Mouse (Mus musculus): ENCODE data around the gene Snrnp35. TPM values are rescaled to one million over a fixed set of nuclear protein-coding genes. Genes with fewer than 3 reads are reported as not detected.

The Snrnp35 gene
- total RNA-seq, 2 experiments from 2014 or later: 3.8 to 10.6 TPM

DNA sequence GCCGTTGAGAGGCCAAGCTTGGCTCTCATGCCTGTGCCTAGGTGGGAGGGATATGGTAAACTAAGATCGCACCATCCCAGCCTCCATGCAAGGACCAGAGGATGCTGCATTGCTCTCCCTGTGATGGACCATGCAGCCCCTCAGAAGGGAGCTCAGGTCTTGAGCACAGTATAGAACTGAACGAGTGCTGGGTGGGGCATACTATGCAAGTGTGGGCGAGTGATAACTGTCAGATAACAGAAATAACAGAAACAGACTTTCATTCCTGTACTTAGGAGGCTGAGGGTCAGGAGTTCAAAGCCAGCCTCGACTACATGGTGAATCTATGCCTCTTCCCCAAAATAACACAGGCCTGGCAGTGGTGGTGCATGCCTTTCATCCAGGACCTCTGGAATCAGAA lies 52.1 kb downstream of the Snrnp35 start:
- no peak for ATAC-seq (ENCODE audit: poor library complexity, severe bottlenecking)

DNA sequence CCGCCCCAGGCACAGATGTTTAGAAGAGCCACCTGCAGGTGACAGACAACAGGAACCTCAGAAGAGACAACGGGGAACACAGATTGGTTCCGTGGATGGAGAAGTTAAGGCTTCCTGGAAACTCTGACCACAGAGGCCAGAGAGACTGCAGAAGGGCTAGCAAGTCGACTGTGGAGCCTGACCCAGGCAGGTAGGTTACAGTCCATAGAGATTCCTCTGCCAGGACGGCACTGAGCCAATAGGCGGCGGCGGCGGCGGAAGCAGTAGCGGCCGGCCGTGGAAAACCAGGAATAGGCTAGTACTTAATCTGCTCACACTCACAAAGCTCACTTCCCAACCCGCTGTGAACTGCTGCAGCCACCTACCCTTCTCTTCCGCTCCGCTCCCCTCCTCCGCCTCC lies 53.8 kb downstream of the Snrnp35 start:
- peak; percentile 43 for ATAC-seq (ENCODE audit: poor library complexity, severe bottlenecking)

DNA sequence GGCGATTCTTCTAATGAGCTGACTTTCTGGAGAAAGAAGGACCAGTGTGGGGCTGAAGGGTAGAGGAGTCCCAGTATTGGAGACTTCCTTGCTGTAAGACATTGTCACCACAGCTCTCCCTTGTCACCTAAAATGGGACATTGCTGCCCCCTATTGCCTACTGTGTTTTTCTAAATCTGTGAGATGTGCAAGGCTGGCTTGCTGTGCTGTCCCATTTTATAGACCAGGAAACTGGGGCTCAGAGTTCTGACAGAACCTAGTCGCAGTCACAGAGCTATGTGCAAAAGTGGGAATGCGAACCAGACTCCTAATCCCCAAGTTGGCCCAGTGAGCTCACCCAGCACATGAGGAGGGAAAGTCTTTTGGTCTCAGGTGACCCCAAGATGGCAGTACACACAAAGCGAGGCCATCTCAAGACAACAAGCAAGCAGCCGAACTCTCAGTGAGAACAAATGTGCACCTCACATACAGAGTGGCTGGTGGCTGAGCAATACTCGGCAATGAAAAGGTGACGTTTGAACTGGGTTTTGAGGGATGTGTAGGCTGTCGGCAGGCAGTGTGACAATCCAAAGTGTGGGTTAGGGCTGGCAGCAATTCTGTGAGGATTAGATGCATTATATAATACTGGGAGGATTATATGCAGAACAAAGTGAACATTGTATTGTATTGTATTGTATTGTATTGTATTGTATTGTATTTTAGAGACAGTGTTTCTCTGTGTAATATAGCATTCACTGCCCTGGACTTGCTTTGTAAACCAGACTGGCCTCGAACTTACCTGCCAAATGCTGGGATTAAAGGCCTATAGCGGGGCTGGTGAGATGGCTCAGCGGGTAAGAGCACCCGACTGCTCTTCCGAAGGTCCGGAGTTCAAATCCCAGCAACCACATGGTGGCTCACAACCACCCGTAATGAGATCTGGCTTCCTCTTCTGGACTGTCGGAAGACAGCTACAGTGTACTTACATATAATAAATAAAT lies 56.2 kb downstream of the Snrnp35 start:
- ATAC-seq (ENCODE audit: poor library complexity, severe bottlenecking): peak; percentile 34

DNA sequence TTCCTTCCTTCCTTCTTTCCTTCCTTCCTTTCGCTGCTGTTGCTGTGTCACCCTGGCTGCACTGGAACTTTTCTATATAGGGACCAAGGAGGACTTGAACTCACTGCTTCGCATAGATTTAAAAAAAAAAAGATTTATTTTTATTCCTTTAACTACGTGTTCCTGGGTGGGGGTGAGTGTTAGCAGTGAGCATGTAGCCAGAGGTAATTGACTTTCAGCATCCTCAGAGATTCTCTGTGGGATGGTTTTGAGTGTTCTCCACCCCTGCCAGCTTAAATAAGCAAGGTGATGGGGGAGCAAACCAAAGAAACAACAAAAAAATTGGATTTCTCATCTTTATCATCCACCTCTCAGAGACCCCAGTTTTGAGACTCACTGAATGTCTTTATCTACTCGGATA lies 57.0 kb downstream of the Snrnp35 start:
- no peak for ATAC-seq (ENCODE audit: poor library complexity, severe bottlenecking)

DNA sequence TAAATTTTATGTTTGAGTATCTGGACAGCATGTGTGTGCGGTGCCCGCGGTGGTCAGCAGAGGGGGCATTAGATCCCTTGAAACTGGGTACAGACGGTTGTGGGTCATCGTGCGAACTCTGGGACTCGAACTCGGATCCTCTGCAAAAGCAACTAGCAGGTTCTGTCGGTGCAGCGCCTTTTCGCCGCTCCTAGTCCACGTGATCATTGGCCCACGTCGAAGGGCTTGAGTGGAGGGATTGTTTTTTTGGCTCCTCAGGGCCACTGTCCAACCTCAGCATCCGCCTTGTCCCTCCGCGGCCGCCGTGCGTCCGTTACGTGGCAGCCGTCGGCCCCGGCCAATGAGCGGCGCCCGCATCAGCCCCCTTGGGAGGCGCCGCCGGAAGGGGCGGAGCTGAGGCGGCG lies 57.5 kb downstream of the Snrnp35 start, which contains the start of gene Tmed2:
Gene Tmed2 (plus strand): TSS at position 313 of the 404 bp plus-strand sequence.
- peak; percentile 94 for ATAC-seq (ENCODE audit: poor library complexity, severe bottlenecking)

Other genes with a start within 250 kb of the Snrnp35 start
- gene Pitpnm2, start 233.4 kb upstream of the Snrnp35 start, total RNA-seq (2015): 3.3 and 3.5 TPM in 2 replicates
- 1.2 and 7.6 TPM in 2 replicates for gene Pitpnm2, start 233.4 kb upstream of the Snrnp35 start, total RNA-seq (2017)
- gene Mphosph9, start 155.2 kb upstream of the Snrnp35 start, total RNA-seq (2015): 8.7 and 9.6 TPM in 2 replicates
- 21.2 and 24.4 TPM in 2 replicates for gene Mphosph9, start 155.2 kb upstream of the Snrnp35 start, total RNA-seq (2017)
- gene 2810006K23Rik, start 155.0 kb upstream of the Snrnp35 start, total RNA-seq (2015): 4.6 and 9.0 TPM in 2 replicates
- gene 2810006K23Rik, start 155.0 kb upstream of the Snrnp35 start, total RNA-seq (2017): 7.6 and 14.2 TPM in 2 replicates
- gene Cdk2ap1, start 120.1 kb upstream of the Snrnp35 start, total RNA-seq (2015): 150 and 158 TPM in 2 replicates
- gene Cdk2ap1, start 120.1 kb upstream of the Snrnp35 start, total RNA-seq (2017): 111 and 145 TPM in 2 replicates
- gene Sbno1, start 57.1 kb upstream of the Snrnp35 start, total RNA-seq (2015): 65.5 and 82.0 TPM in 2 replicates
- gene Sbno1, start 57.1 kb upstream of the Snrnp35 start, total RNA-seq (2017): 147 and 182 TPM in 2 replicates
- 370 and 380 TPM in 2 replicates for gene Kmt5a, start 43.2 kb upstream of the Snrnp35 start, total RNA-seq (2015)
- 240 and 272 TPM in 2 replicates for gene Kmt5a, start 43.2 kb upstream of the Snrnp35 start, total RNA-seq (2017)
- 42.8 and 45.4 TPM in 2 replicates for gene Rilpl2, start 4.8 kb upstream of the Snrnp35 start, total RNA-seq (2015)
- gene Rilpl2, start 4.8 kb upstream of the Snrnp35 start, total RNA-seq (2017): 42.5 and 42.9 TPM in 2 replicates
- 0.75 and 1.2 TPM in 2 replicates for gene Rilpl1, start 48.3 kb downstream of the Snrnp35 start, total RNA-seq (2015)
- gene Rilpl1, start 48.3 kb downstream of the Snrnp35 start, total RNA-seq (2017): 0.48 and 0.65 TPM in 2 replicates
- 561 and 605 TPM in 2 replicates for gene Tmed2, start 57.6 kb downstream of the Snrnp35 start, total RNA-seq (2015)
- gene Tmed2, start 57.6 kb downstream of the Snrnp35 start, total RNA-seq (2017): 974 and 1,002 TPM in 2 replicates
- gene Ddx55, start 69.7 kb downstream of the Snrnp35 start, total RNA-seq (2015): 6.5 and 7.7 TPM in 2 replicates
- 7.2 and 15.1 TPM in 2 replicates for gene Ddx55, start 69.7 kb downstream of the Snrnp35 start, total RNA-seq (2017)
- gene Eif2b1, start 96.0 kb downstream of the Snrnp35 start, total RNA-seq (2015): 24.8 and 28.0 TPM in 2 replicates
- 15.6 and 20.0 TPM in 2 replicates for gene Eif2b1, start 96.0 kb downstream of the Snrnp35 start, total RNA-seq (2017)
- gene Gtf2h3, start 96.0 kb downstream of the Snrnp35 start, total RNA-seq (2015): 8.0 and 8.6 TPM in 2 replicates
- 11.6 and 20.7 TPM in 2 replicates for gene Gtf2h3, start 96.0 kb downstream of the Snrnp35 start, total RNA-seq (2017)
- 15.2 and 16.6 TPM in 2 replicates for gene Atp6v0a2, start 145.4 kb downstream of the Snrnp35 start, total RNA-seq (2015)
- 19.4 and 24.0 TPM in 2 replicates for gene Atp6v0a2, start 145.4 kb downstream of the Snrnp35 start, total RNA-seq (2017)
- gene Dnah10, start 242.0 kb downstream of the Snrnp35 start, total RNA-seq (2015): not detected in 2 replicates
- 0.04 TPM in 1 of 2 replicates, not detected in the other for gene Dnah10, start 242.0 kb downstream of the Snrnp35 start, total RNA-seq (2017)